Mouse (Mus musculus) midbrain, embryonic 14.5 days (tissue): ENCODE measurements at regions not wholly inside any gene's neighbourhood (a gene's known extent, or its start where the extent isn't known, plus 50 kb on each side); places are given as distances from the start of the nearest gene placed in this dataset. TPM values are rescaled to one million over a fixed set of nuclear protein-coding genes. Genes with fewer than 3 reads are reported as not detected.

Experiments
- microRNA-seq: library from miRNA; unstranded; fragments of <30 nt; microRNA quantifications from one replicate; pipeline ENCODE4, GENCODE M21; 2016

Small RNA genes lying in the stretch of these regions (microRNA-seq; reads per million reads assigned to microRNA genes)
- gene Gm27460 (not detected), gene Gm28002 (not detected)
